Mouse (Mus musculus): ENCODE data around the gene Rgs13. TPM values are rescaled to one million over a fixed set of nuclear protein-coding genes. Genes with fewer than 3 reads are reported as not detected.

The Rgs13 gene
- total and polyA plus RNA-seq, 3 experiments: 149 to 1,247 (median 698) TPM

DNA sequence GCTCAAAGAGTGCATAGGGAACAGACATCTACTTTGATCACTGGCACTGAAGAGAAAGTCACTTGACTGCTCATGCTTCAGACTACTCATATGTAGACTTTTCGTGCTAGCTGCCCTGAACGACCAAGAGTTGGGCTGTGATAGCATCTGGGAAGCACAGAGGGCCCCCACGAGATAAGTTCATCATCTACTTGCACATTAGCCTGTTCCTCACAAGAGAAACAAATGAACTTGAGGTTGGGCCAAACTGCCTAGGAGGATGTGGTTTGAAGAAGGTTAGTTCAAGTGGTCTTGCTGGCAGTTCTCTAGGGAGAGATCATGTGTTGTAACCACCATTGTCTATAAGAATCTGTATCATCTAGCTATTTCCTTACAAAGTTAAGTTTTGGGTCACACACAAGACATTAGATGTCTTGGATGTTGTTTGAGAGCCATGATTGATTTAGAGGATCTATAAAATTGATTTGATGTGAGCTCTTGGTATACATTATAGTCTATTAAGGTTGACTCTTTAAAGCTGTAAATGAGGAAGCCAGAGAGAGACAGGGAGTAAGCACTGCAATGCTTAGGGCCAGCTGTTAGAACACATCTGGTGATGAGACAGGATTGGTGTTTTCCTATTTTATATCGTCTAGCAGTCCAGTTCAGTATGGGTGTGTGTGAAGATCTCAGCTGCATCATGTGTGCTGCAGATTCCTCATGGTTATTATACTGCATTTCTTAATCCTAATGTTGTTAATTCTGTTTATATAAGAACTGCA lies 8.0 kb upstream of the Rgs13 start:
- in situ Hi-C loops (cut with MboI; ENCODE audit: low pct_ligation_motif_present, low pct_unique_long_range_greater_than_20kb, low sequenced_read_pairs) (loop anchor here (25.0 kb wide), 2 partner anchors 173 to 398 kb away; partner anchors contain the start of genes Rgs2, Trove2 and Uchl5), dilution Hi-C loops (cut with MboI; ENCODE audit: extremely low pct_ligation_motif_present, extremely low pct_unique_long_range_greater_than_20kb, low sequenced_read_pairs) (no loop called here)
- Histone ChIP-seq H3K4me3 (replicated peaks in 1 of 3; ENCODE audit: low read depth in 2 of 3, low read length in 2 of 3, poor library complexity in 1 of 3) (peak overlapping the region in 1 of 3 experiments; percentile 1), H3K9ac (ENCODE audit: insufficient read depth, low read depth) (peak overlapping the region; percentile 39), H3K36me3 (replicated peaks in 1 of 2; ENCODE audit: control insufficient read depth in 1 of 2, insufficient read depth in 1 of 2, low read length in 1 of 2) (no peaks in the 10 kb centered on the region), H3K9me3 (replicated peaks; ENCODE audit: low read length) (no peaks in the 10 kb centered on the region), H3K27ac (ENCODE audit: insufficient read depth, low read depth) (peak overlapping the region; percentile 96), H3K79me2 (replicated peaks; ENCODE audit: control insufficient read depth, extremely low read depth, insufficient read depth, poor library complexity, severe bottlenecking) (no peaks in the 10 kb centered on the region), H3K27me3 (replicated peaks) (no peaks in the 10 kb centered on the region), H3K4me1 (ENCODE audit: control insufficient read depth in 1 of 2, insufficient read depth in 2 of 2) (peaks cover 10 to 86% of the 10 kb centered on the region in 2 experiments), H3K4me2 (ENCODE audit: insufficient read depth, low read depth, poor library complexity, severe bottlenecking) (peak overlapping the region; percentile 69)
- peak; percentile 88 for DNase-seq (ENCODE audit: extremely low read depth)
- TF ChIP-seq ZMIZ1 (IDR thresholded peaks at IDR 0.05; ENCODE audit: low read depth, low read length) (no peak), EP300 (IDR thresholded peaks at IDR 0.05; ENCODE audit: low read length) (peak; percentile 26), RCOR1 (conservative IDR thresholded peaks at IDR 0.05; ENCODE audit: low read depth, low read length) (no peak), RAD21 (IDR thresholded peaks at IDR 0.05; ENCODE audit: low read depth, low read length) (no peak; the same call in 1 of the 2 replicates), MXI1 (IDR thresholded peaks at IDR 0.05; ENCODE audit: low read depth, low read length) (no peak), SMC3 (IDR thresholded peaks at IDR 0.05; ENCODE audit: low read depth, low read length) (no peak), NELFE (IDR thresholded peaks at IDR 0.05; ENCODE audit: low read depth, low read length) (0 out of 2 replicates have a peak, but pooled peaks have one; percentile 37), BHLHE40 (IDR thresholded peaks at IDR 0.05; ENCODE audit: low read depth, low read length) (peak; percentile 80), JUND (conservative IDR thresholded peaks at IDR 0.05; ENCODE audit: low read depth, low read length) (no peak), POLR2A (IDR thresholded peaks at IDR 0.05; ENCODE audit: low read depth, low read length) (0 out of 2 replicates have a peak, but pooled peaks have one; percentile 23), JUN (IDR thresholded peaks at IDR 0.05; ENCODE audit: insufficient read depth, low read depth, low read length) (no peak), ELF1 (IDR thresholded peaks at IDR 0.05; ENCODE audit: low read depth, low read length) (no peak), TBP (conservative IDR thresholded peaks at IDR 0.05; ENCODE audit: low read depth, low read length) (peak; percentile 9; the same call in 1 of the 2 replicates), MAX (IDR thresholded peaks at IDR 0.05; ENCODE audit: low read length) (no peak), NRF1 (IDR thresholded peaks at IDR 0.05; ENCODE audit: low read depth, low read length) (no peak), ZNF384 (IDR thresholded peaks at IDR 0.05; ENCODE audit: low read depth, low read length) (no peak), TCF12 (IDR thresholded peaks at IDR 0.05; ENCODE audit: low read depth, low read length) (no peak), IRF4 (IDR thresholded peaks at IDR 0.05; ENCODE audit: low read depth, low read length) (no peak), POLR2AphosphoS2 (IDR thresholded peaks at IDR 0.05; ENCODE audit: low read depth, low read length) (no peak), ETS1 (conservative IDR thresholded peaks at IDR 0.05; ENCODE audit: low read depth, low read length) (peak; percentile 48), MAZ (IDR thresholded peaks at IDR 0.05; ENCODE audit: low read depth, low read length) (no peak), ZC3H11A (IDR thresholded peaks at IDR 0.05; ENCODE audit: low read depth, low read length) (no peak), USF1 (IDR thresholded peaks at IDR 0.05; ENCODE audit: low read depth, low read length) (no peak), KAT2A (IDR thresholded peaks at IDR 0.05; ENCODE audit: insufficient replicate concordance, low read length) (no peak), UBTF (IDR thresholded peaks at IDR 0.05; ENCODE audit: low read depth, low read length) (no peak), GABPA (IDR thresholded peaks at IDR 0.05; ENCODE audit: insufficient replicate concordance, low read depth, low read length) (no peak), E2F4 (IDR thresholded peaks at IDR 0.05; ENCODE audit: insufficient replicate concordance, low read depth, low read length) (no peak), MAFK (IDR thresholded peaks at IDR 0.05; ENCODE audit: insufficient replicate concordance, low read length) (no peak), CHD1 (IDR thresholded peaks at IDR 0.05; ENCODE audit: low read depth, low read length) (no peak), ZKSCAN1 (IDR thresholded peaks at IDR 0.05; ENCODE audit: borderline replicate concordance, low read depth, low read length) (no peak), MYC (IDR thresholded peaks at IDR 0.05; ENCODE audit: low read depth, low read length) (no peak), PAX5 (IDR thresholded peaks at IDR 0.05; ENCODE audit: low read length) (no peak), SIN3A (IDR thresholded peaks at IDR 0.05; ENCODE audit: low read length) (no peak), CTCF (conservative IDR thresholded peaks at IDR 0.05 in 1 of 2, IDR thresholded peaks at IDR 0.05 in 1 of 2; ENCODE audit: low read depth in 2 of 2, low read length in 2 of 2) (no peak), HCFC1 (IDR thresholded peaks at IDR 0.05; ENCODE audit: low read depth, low read length) (no peak), MEF2A (IDR thresholded peaks at IDR 0.05; ENCODE audit: borderline replicate concordance, low read depth, low read length) (0 out of 2 replicates have a peak, but pooled peaks have one; percentile 27)
